Mouse (Mus musculus): Measurements from ENCODE around the gene Arsb. TPM values are rescaled to one million over a fixed set of nuclear protein-coding genes. Genes with fewer than 3 reads are reported as not detected.

Arsb gene
- 8.2 TPM for total RNA-seq (2023)

DNA sequence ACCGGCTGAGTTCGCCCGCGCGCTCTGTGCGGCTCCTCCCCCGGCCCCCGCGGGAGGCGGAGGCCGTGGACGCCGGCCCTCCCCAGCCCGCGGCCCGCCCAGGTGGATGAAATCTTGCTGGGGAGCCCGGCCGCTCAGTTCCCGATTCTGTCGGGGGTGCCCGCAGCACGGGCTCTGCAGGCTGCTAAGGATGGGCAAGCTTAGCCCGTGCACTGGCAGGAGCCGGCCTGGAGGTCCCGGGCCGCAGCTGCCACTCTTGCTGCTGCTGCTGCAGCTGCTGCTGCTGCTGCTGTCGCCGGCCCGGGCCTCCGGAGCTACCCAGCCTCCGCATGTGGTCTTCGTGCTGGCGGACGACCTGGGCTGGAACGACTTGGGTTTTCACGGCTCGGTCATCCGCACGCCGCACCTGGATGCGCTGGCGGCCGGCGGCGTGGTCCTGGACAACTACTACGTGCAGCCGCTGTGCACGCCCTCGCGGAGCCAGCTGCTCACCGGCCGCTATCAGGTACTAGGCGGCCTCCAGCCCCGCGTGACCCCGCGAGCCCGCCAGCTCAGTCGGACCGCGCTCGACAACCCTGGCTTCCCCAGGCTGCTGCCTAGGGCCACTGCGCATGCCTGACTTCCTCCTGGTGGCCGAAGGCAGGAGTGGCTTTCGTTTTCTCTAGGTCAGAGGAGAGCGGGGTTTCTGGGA, at the start of gene Arsb:
TSS of gene Arsb (plus strand) at position 43 of the 691 bp plus-strand sequence.

Other genes starting within 250 kb of the Arsb start
- 0.64 TPM for gene Bhmt, start 133.7 kb upstream of the Arsb start, total RNA-seq (2023)
- gene Bhmt2, start 97.3 kb upstream of the Arsb start, total RNA-seq (2023), result not detected
- not detected for gene Dmgdh, start 97.2 kb upstream of the Arsb start, total RNA-seq (2023)